Mouse (Mus musculus) lung, postnatal 0 days (tissue): Measurements from ENCODE around the gene Ltn1. TPM values are rescaled to one million over a fixed set of nuclear protein-coding genes. Genes with fewer than 3 reads are reported as not detected.

Experiments used
- ATAC-seq: fragments of 200-750 bp; cut with Nextera tagmentation; 2 replicates; pipeline ENCODE4 v1.8.0; 2017; ENCODE audit warnings: moderate library complexity
- DNase-seq: peaks from one replicate; pipeline ENCODE4 v3.0.0-alpha.2; 2016; ENCODE audit warnings: low spot score
- H3K27ac ChIP-seq: fragments of 300-500 bp; sonication (generic); 2 replicates; pipeline ENCODE4 v1.5.1; 2014; ENCODE audit warnings: antibody characterized with exemption, mild to moderate bottlenecking, low read length, mixed read lengths
- H3K27me3 ChIP-seq: fragments of 300-500 bp; sonication (generic); replicated peaks from 2 replicates; pipeline ENCODE4 v1.6.1; 2014; ENCODE audit warnings: low read length, mixed read lengths; ENCODE audit not compliant: insufficient read depth
- H3K36me3 ChIP-seq: fragments of 300-500 bp; sonication (generic); 2 replicates; pipeline ENCODE4 v1.6.1; 2014; ENCODE audit warnings: low read length, mixed read lengths; ENCODE audit not compliant: insufficient read depth
- H3K4me1 ChIP-seq: fragments of 300-500 bp; sonication (generic); 2 replicates; pipeline ENCODE4 v1.6.1; 2014; ENCODE audit warnings: antibody characterized with exemption, low read depth, low read length, mixed read lengths; ENCODE audit not compliant: insufficient read depth
- H3K4me2 ChIP-seq: fragments of 300-500 bp; sonication (generic); replicated peaks from 2 replicates; pipeline ENCODE4 v1.6.1; 2014; ENCODE audit warnings: low read depth, mild to moderate bottlenecking, low read length, moderate library complexity, mixed read lengths
- H3K4me3 ChIP-seq: fragments of 300-500 bp; sonication (generic); 2 replicates; pipeline ENCODE4 v1.5.1; 2014; ENCODE audit warnings: low read depth, low read length
- H3K9ac ChIP-seq: fragments of 300-500 bp; sonication (generic); replicated peaks from 2 replicates; pipeline ENCODE4 v1.6.1; 2014; ENCODE audit warnings: low read depth, mild to moderate bottlenecking
- H3K9me3 ChIP-seq: fragments of 300-500 bp; sonication (generic); 2 replicates; pipeline ENCODE4 v1.6.1; 2016; ENCODE audit warnings: low read length, mixed read lengths
- EP300 ChIP-seq: IDR thresholded peaks from 2 replicates; pipeline ENCODE4 v1.6.1; 2016; ENCODE audit warnings: antibody characterized with exemption, mild to moderate bottlenecking, control low read depth
- WGBS: fragments of 180-500 bp; shearing (Covaris S2); extraction: QIAGEN DNeasy Blood & Tissue Kit; methylation state at CpG from one replicate; pipeline ENCODE4 v1.1.7; 2014; 5-methylcytosine and 5-hydroxymethylcytosine counted together
- polyA plus RNA-seq: library from polyadenylated mRNA; unstranded; fragments of >200 nt; fragmentation: Nextera tagmentation; extraction: Ambion mirVana; gene quantifications from 2 replicates; pipeline ENCODE4 v1.2.1, GENCODE M21; 2015

The Ltn1 gene
- polyA plus RNA-seq, 1 experiment from 2014 or later, result 13.1 TPM

DNA sequence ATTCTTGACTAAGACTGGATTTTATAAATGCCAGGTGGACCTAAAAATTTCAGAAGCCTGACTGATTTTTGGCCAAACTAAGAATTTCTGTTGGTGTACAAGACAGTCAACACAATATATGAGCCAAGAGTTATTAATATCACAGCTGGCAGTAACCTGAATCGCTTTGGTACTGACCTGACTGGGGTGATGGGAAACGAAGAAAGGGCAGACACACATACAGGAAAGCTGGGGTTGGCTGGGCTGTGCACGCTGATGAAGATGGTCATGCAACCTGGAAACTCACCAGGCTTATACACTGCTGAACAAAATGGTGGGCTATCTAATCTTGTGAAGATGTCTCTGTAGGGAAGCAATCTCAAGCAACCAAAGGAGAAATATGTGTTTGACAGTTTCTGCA lies 102.4 kb downstream of the Ltn1 start:
- no peak for TF ChIP-seq EP300
- Histone ChIP-seq H3K4me3 (no peak overlapping the region), H3K27ac (no peak overlapping the region), H3K9me3 (no peaks in the 10 kb centered on the region), H3K27me3 (no peaks in the 10 kb centered on the region), H3K9ac (no peak overlapping the region), H3K36me3 (no peaks in the 10 kb centered on the region), H3K4me2 (no peak overlapping the region), H3K4me1 (no peaks in the 10 kb centered on the region)
- ATAC-seq, result no peak
- no peak for DNase-seq
- 90% methylated on average over 3 of the region's 3 CpGs for WGBS

Other genes starting within 250 kb of the Ltn1 start
- 20.0 and 23.4 TPM in 2 replicates for gene N6amt1, start 78.4 kb downstream of the Ltn1 start, polyA plus RNA-seq
- gene Rwdd2b, start 8.0 kb upstream of the Ltn1 start, polyA plus RNA-seq, result 5.7 and 7.0 TPM in 2 replicates
- 41.0 and 43.5 TPM in 2 replicates for gene Usp16, start 22.1 kb upstream of the Ltn1 start, polyA plus RNA-seq
- 141 and 159 TPM in 2 replicates for gene Cct8, start 63.3 kb upstream of the Ltn1 start, polyA plus RNA-seq
- 0.37 and 0.38 TPM in 2 replicates for gene Map3k7cl, start 120.7 kb upstream of the Ltn1 start, polyA plus RNA-seq